Mouse (Mus musculus): ENCODE results near the gene Tango2.

Gene Tango2

DNA sequence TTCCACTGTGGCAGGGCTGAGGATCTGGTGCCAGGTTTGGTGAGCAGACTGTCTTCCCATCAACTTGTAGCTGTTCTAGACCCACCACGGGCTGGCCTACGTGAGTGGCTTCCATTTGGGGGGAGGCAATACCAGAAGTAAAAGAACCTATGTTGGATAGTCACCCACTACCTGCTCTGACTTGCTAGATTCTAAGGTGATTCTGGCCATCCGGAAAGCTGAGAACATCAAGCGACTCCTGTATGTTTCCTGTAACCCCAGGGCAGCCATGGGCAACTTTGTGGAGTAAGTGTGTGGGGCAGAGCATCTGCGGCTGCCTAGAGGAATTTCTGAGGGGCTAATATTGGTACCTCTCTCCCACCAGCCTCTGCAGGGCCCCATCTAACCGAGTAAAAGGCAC is 95.2 kb downstream of the Tango2 start:
- no peak for DNase-seq

DNA sequence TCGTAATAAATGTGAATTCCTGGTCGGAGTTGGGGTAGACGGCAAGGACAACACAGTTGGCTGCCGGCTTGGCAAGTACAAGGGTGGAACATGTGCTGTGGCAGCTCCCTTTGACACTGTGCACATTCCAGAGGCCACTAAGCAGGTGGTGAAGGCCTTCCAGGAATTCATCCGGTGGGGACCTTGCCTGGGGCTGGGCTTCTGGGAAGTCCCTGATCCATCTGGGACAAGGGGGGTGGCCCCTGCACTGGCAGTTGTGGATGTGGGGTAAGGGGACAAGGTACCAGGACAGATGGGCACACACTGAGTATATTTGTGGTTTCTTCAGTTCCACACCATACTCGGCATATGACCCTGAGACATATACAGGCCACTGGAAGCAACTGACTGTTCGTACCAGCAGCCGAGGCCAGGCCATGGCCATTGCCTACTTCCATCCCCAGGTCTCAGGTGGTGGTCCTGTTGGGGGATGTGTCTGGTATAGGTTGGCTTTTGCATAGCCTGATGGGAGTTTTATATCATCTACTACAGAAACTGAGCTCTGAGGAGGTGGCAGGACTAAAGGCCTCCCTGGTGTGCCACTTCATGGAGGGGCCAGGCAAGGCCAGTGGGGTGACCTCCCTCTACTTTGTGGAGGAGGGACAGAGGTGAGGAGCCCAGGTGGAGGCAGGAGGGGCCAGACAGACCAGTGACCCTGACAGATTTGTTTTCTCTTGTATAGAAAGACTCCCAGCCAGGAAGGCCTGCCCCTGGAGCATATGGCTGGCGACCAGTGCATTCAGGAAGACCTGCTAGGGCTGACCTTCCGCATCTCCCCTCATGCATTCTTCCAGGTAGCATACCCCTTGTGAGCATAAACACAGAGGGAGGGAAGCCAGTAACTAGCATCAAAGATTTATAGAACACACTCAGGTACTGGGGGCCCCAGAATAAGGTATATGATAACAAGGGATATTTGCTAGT is 96.8 kb downstream of the Tango2 start:
- DNase-seq: no peak

All from right cerebral cortex, postnatal 14 days (tissue).